In the genomic region with DNA sequence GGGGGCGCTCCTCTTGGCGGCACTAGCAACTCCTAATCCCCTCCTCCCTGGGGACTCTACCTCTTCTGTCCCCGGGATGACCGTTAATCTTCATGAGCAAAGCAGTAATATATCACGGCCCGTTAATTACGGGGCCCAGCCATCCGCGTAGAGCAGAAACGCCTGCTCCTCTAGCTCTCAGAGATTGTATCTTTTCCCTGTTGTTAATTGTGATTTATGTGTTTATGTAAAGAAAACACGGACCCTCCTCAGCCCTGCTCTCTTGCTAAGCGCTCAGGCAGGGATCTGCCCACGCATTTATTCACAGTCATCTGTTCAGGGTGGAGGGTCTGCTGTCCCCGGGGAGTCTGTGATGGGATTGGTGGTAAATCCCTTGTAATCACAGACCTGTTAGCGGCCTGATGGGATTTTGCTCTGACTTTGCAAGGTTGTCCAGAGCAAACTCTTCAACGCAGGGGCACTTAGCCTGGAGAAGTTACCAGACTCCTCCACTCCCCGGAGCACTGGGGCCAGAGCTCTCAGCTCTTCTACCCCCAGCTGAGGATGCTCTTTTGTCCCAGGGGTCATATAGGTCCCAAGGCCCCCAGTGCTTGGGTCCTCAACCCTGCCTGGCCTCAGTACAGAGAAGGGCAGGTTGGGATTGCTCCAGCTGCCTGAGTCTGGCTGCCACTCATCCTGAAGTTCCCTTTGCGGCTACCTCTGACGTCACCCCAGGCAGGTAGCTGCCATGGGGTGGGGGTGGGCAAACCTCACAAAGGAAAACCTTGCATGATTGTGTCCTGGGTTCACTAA, we compare ENCODE assay signal across 17 mouse cellular contexts. TPM values are rescaled to one million over a fixed set of nuclear protein-coding genes. Genes with fewer than 3 reads are reported as not detected.
DNase-seq lines count a peak whose midpoint lies in the region; ATAC-seq lines count a peak whose summit lies in the region.
"Had no signal": no experiment of that assay in that cellular context is flagged by ENCODE, and none has a peak within 500 bp of the region (broad histone marks: within the 10 kb centered on the region; RNA-seq: fewer than 3 reads in every experiment).

No protein-coding gene starts in this region.

- H3K27ac ChIP-seq in hindbrain, embryonic 10.5 days, result peak overlapping the region; percentile 54; the same call in 1 of the 2 replicates
- no peak overlapping the region for H3K27ac ChIP-seq in hindbrain, embryonic 14.5 days
- H3K27ac ChIP-seq in embryonic facial prominence, embryonic 14.5 days (replicated peaks; ENCODE audit: low read depth, low read length), result no peak overlapping the region
- H3K27ac ChIP-seq in midbrain, embryonic 16.5 days (ENCODE audit: low read length), result no peak overlapping the region
- H3K27ac ChIP-seq: heart, embryonic 15.5 days; intestine, embryonic 15.5 days; liver, embryonic 13.5 days had no signal

- peaks cover 21% of the 10 kb centered on the region for H3K36me3 ChIP-seq in hindbrain, embryonic 10.5 days
- H3K36me3 ChIP-seq in hindbrain, embryonic 14.5 days (replicated peaks; ENCODE audit: control insufficient read depth, insufficient read depth), result no peaks in the 10 kb centered on the region
- H3K36me3 ChIP-seq in embryonic facial prominence, embryonic 14.5 days (ENCODE audit: control insufficient read depth, insufficient read depth, low read length), result no peaks in the 10 kb centered on the region
- H3K36me3 ChIP-seq in midbrain, embryonic 16.5 days (ENCODE audit: control insufficient read depth, insufficient read depth, low read length), result no peaks in the 10 kb centered on the region
- H3K36me3 ChIP-seq: intestine, embryonic 15.5 days; liver, embryonic 13.5 days had no signal

- no peak overlapping the region for H3K4me2 ChIP-seq in hindbrain, embryonic 14.5 days (replicated peaks)
- no peak overlapping the region for H3K4me2 ChIP-seq in embryonic facial prominence, embryonic 14.5 days (ENCODE audit: low read depth, low read length)
- no peak overlapping the region for H3K4me2 ChIP-seq in midbrain, embryonic 16.5 days (ENCODE audit: low read length)
- H3K4me2 ChIP-seq: heart, embryonic 15.5 days; intestine, embryonic 15.5 days; liver, embryonic 13.5 days had no signal

- H3K4me3 ChIP-seq in hindbrain, embryonic 10.5 days, result no peak overlapping the region
- no peak overlapping the region for H3K4me3 ChIP-seq in hindbrain, embryonic 14.5 days (replicated peaks; ENCODE audit: low read length)
- H3K4me3 ChIP-seq in embryonic facial prominence, embryonic 14.5 days (ENCODE audit: low read depth, low read length), result no peak overlapping the region
- no peak overlapping the region for H3K4me3 ChIP-seq in midbrain, embryonic 16.5 days (ENCODE audit: low read depth, low read length)
- H3K4me3 ChIP-seq: heart, embryonic 15.5 days; intestine, embryonic 15.5 days; liver, embryonic 13.5 days had no signal

- no peak for ATAC-seq in hindbrain, embryonic 14.5 days (ENCODE audit: low FRiP score)
- ATAC-seq in embryonic facial prominence, embryonic 14.5 days (ENCODE audit: low read depth), result no peak
- ATAC-seq in midbrain, embryonic 16.5 days, result peak; percentile 36; the same call in 1 of the 2 replicates

- H3K9ac ChIP-seq in hindbrain, embryonic 14.5 days, result no peak overlapping the region
- 0 out of 2 replicates have a peak overlapping the region, but pooled peaks have one; percentile 8 for H3K9ac ChIP-seq in embryonic facial prominence, embryonic 14.5 days (ENCODE audit: low read depth, low read length)
- H3K9ac ChIP-seq in midbrain, embryonic 16.5 days (ENCODE audit: low read depth, low read length), result no peak overlapping the region
- H3K9ac ChIP-seq: heart, embryonic 15.5 days; intestine, embryonic 15.5 days; liver, embryonic 13.5 days had no signal

- H3K9me3 ChIP-seq in hindbrain, embryonic 10.5 days, result no peaks in the 10 kb centered on the region
- H3K9me3 ChIP-seq in hindbrain, embryonic 14.5 days (ENCODE audit: control insufficient read depth, low read length), result no peaks in the 10 kb centered on the region
- H3K9me3 ChIP-seq in embryonic facial prominence, embryonic 14.5 days (ENCODE audit: control insufficient read depth, low read length), result no peaks in the 10 kb centered on the region
- H3K9me3 ChIP-seq in midbrain, embryonic 16.5 days (replicated peaks; ENCODE audit: control insufficient read depth, low read length, poor library complexity, severe bottlenecking), result no peaks in the 10 kb centered on the region
- H3K9me3 ChIP-seq: heart, embryonic 15.5 days; intestine, embryonic 15.5 days; liver, embryonic 13.5 days had no signal

- H3K4me1 ChIP-seq in hindbrain, embryonic 10.5 days (replicated peaks), result peaks cover 26% of the 10 kb centered on the region
- H3K4me1 ChIP-seq in hindbrain, embryonic 14.5 days (replicated peaks; ENCODE audit: control insufficient read depth, insufficient read depth, low read length), result peaks cover 18% of the 10 kb centered on the region; the same call in 1 of the 2 replicates
- H3K4me1 ChIP-seq in embryonic facial prominence, embryonic 14.5 days (ENCODE audit: control insufficient read depth, insufficient read depth, low read length), result 0 out of 2 replicates have a peak, but pooled peaks cover 4% of the 10 kb centered on the region
- no peaks in the 10 kb centered on the region for H3K4me1 ChIP-seq in midbrain, embryonic 16.5 days (ENCODE audit: control insufficient read depth, insufficient read depth, low read length)
- H3K4me1 ChIP-seq: liver, embryonic 13.5 days had no signal

- H3K27me3 ChIP-seq in hindbrain, embryonic 10.5 days (ENCODE audit: insufficient read depth, poor library complexity, severe bottlenecking), result peaks cover 17% of the 10 kb centered on the region; the same call in 1 of the 2 replicates
- no peaks in the 10 kb centered on the region for H3K27me3 ChIP-seq in hindbrain, embryonic 14.5 days (ENCODE audit: control insufficient read depth, insufficient read depth, low read length)
- H3K27me3 ChIP-seq in embryonic facial prominence, embryonic 14.5 days (replicated peaks; ENCODE audit: control insufficient read depth, insufficient read depth, low read length), result no peaks in the 10 kb centered on the region
- no peaks in the 10 kb centered on the region for H3K27me3 ChIP-seq in midbrain, embryonic 16.5 days (ENCODE audit: control insufficient read depth, insufficient read depth, low read depth, low read length)
- H3K27me3 ChIP-seq: liver, embryonic 13.5 days had no signal

- no peak for DNase-seq in hindbrain, embryonic 10.5 days (ENCODE audit: low spot score)
- no peak for DNase-seq in hindbrain, embryonic 14.5 days (ENCODE audit: low spot score)
- peak; percentile 56 for DNase-seq in embryo, embryonic 10 days (ENCODE audit: low spot score)
- DNase-seq in embryonic facial prominence, embryonic 14.5 days (ENCODE audit: low spot score), result peak; percentile 54
- no peak for DNase-seq in ovary, postnatal 14 days (ENCODE audit: low spot score)
- DNase-seq in right cerebral cortex, adult 18-20 months, result no peak
- no peak for DNase-seq in adrenal gland, postnatal 4 days (ENCODE audit: low spot score in 2 of 2)
- DNase-seq: cerebellum, postnatal 25 days; gastrocnemius, postnatal 10 days; liver, embryonic 13.5 days; lung, postnatal 14 days; thymus, postnatal 4 days had no signal

- WGBS in hindbrain, embryonic 10.5 days, result 70% methylated on average over 19 of the region's 19 CpGs
- 42% methylated on average over 19 of the region's 19 CpGs for WGBS in hindbrain, embryonic 14.5 days
- 53% methylated on average over 19 of the region's 19 CpGs for WGBS in embryonic facial prominence, embryonic 14.5 days
- WGBS in midbrain, embryonic 16.5 days, result 28% methylated on average over 19 of the region's 19 CpGs

RNA-seq across cellular contexts. Expression of a gene that starts 11.0 kb away (rescaled TPM):
- not detected in 2 replicates for polyA plus RNA-seq in hindbrain, embryonic 10.5 days (2016; fragmentation: Nextera tagmentation; extraction: Ambion mirVana)
- not detected in 2 replicates for polyA plus RNA-seq in hindbrain, embryonic 14.5 days (2014; fragmentation: Nextera tagmentation; extraction: Ambion mirVana)
- polyA plus RNA-seq in embryonic facial prominence, embryonic 14.5 days (2014; fragmentation: Nextera tagmentation; extraction: Ambion mirVana), result 0.33 TPM in 1 of 2 replicates, not detected in the other
- 0.25 TPM in 1 of 2 replicates, not detected in the other for polyA plus RNA-seq in midbrain, embryonic 16.5 days (2015; fragmentation: Nextera tagmentation; extraction: Ambion mirVana)
- total RNA-seq in adrenal gland, postnatal 4 days (2021), result not detected
- total RNA-seq: gastrocnemius, postnatal 10 days; left cerebral cortex, adult 18-20 months had no signal
- polyA plus RNA-seq: heart, embryonic 15.5 days; intestine, embryonic 15.5 days; liver, embryonic 13.5 days; stomach, embryonic 16.5 days had no signal

RNA-seq across cellular contexts. Expression of a gene that starts 45.5 kb away (rescaled TPM):
- 4.6 and 7.5 TPM in 2 replicates for polyA plus RNA-seq in hindbrain, embryonic 10.5 days (2016; fragmentation: Nextera tagmentation; extraction: Ambion mirVana)
- 1.4 and 1.5 TPM in 2 replicates for polyA plus RNA-seq in hindbrain, embryonic 14.5 days (2014; fragmentation: Nextera tagmentation; extraction: Ambion mirVana)
- 5.5 and 6.1 TPM in 2 replicates for polyA plus RNA-seq in embryonic facial prominence, embryonic 14.5 days (2014; fragmentation: Nextera tagmentation; extraction: Ambion mirVana)
- 1.1 and 1.6 TPM in 2 replicates for polyA plus RNA-seq in midbrain, embryonic 16.5 days (2015; fragmentation: Nextera tagmentation; extraction: Ambion mirVana)
- 1 to 10 TPM; 2.2 to 8.5 TPM for total RNA-seq in adrenal gland, postnatal 4 days (2021)

Comparison
In these comparisons a context has a peak if more than half of its experiments do, and no peak if none do; other contexts are left out.
1. DNase-seq: peak in embryo, embryonic 10 days (single experiment) and embryonic facial prominence, embryonic 14.5 days (single experiment); none in hindbrain, embryonic 10.5 days (single experiment), hindbrain, embryonic 14.5 days (single experiment), ovary, postnatal 14 days (single experiment), right cerebral cortex, adult 18-20 months (single experiment) and adrenal gland, postnatal 4 days (0 of 2).